Mouse (Mus musculus): ENCODE measurements at regions not wholly inside any gene's neighbourhood (a gene's known extent, or its start where the extent isn't known, plus 50 kb on each side); places are given as distances from the start of the nearest gene placed in this dataset.

DNA sequence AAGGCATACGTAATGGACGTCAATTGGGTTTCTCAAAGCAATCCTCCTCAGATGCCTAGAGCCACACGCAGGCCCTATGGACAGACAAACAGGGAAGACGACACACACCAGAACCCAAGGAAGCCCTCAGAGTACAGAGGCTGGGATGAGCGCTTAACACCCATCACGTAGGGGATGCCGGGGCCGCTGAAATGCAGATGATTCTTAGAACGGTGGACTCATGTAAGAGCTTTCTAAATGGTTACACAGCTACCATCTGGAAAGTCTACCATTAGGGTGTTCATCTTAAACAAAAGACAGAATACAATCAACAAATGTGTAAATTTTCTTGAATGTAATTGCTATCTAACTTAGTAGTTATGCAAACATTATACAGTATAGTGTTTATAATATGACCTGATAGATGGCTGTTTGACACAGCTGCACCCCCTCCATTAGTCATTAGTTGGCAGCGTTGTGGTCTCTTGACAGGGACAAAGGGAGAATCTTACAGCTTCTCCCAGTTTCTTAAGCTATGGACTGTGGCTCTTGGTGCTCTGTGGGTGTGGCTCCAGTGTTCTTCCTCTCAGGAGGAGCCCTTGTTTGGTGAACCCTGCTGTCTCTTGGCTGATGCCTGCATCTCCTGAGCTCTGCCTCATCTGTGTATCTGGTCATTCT lies 259.4 kb upstream of the Runx1 start:
- Histone ChIP-seq H3K9ac (replicated peaks; ENCODE audit: low read length) (no peak overlapping the region), H3K4me2 (ENCODE audit: low read depth, low read length) (no peak overlapping the region), H3K4me1 (ENCODE audit: control insufficient read depth, insufficient read depth, low read length) (no peaks in the 10 kb centered on the region), H3K36me3 (replicated peaks; ENCODE audit: control insufficient read depth, insufficient read depth, low read depth, low read length) (no peaks in the 10 kb centered on the region), H3K4me3 (ENCODE audit: low read depth, low read length) (no peak overlapping the region), H3K27me3 (ENCODE audit: control insufficient read depth, insufficient read depth, low read length) (no peaks in the 10 kb centered on the region), H3K27ac (replicated peaks; ENCODE audit: low read depth, low read length) (no peak overlapping the region), H3K9me3 (replicated peaks; ENCODE audit: control insufficient read depth, low read length) (no peaks in the 10 kb centered on the region)
- 93% methylated on average over 10 of the region's 10 CpGs for WGBS
- no peak for DNase-seq (ENCODE audit: low spot score)
- ATAC-seq (replicated peaks; ENCODE audit: insufficient number of reproducible peaks, low FRiP score, low TSS enrichment, low read depth): no peak

DNA sequence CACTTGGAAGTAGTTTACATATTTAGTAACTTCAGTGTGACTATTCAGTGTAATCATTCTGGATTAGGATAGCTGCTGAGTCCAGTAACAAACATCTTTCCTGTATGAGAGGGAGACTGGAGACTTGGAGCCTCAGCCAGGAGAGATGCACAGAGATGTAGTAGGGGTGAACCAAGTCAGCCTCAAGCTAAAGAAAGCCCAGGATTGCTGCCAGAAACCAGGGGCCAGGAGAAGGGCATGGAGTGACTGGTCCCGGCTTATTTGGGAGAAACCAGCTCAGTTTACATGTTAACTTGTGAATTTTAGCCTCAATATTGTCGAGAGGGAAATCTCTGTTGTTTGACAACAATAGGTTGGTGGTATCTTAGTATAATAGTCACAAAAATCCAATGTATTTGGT lies 257.8 kb upstream of the Runx1 start:
- no peak overlapping the region for H3K4me3 ChIP-seq (ENCODE audit: low read depth, low read length)
- no peaks in the 10 kb centered on the region for H3K27me3 ChIP-seq (ENCODE audit: control insufficient read depth, insufficient read depth, low read length)
- H3K36me3 ChIP-seq (replicated peaks; ENCODE audit: control insufficient read depth, insufficient read depth, low read depth, low read length): no peaks in the 10 kb centered on the region
- 56% methylated on average over 2 of the region's 2 CpGs for WGBS
- ATAC-seq (replicated peaks; ENCODE audit: insufficient number of reproducible peaks, low FRiP score, low TSS enrichment, low read depth) (no peak), DNase-seq (ENCODE audit: low spot score) (no peak)
- H3K4me1 ChIP-seq (ENCODE audit: control insufficient read depth, insufficient read depth, low read length): no peaks in the 10 kb centered on the region; the same call in 1 of the 2 replicates
- H3K9me3 ChIP-seq (replicated peaks; ENCODE audit: control insufficient read depth, low read length): no peaks in the 10 kb centered on the region
- H3K9ac ChIP-seq (replicated peaks; ENCODE audit: low read length): no peak overlapping the region
- H3K4me2 ChIP-seq (ENCODE audit: low read depth, low read length): no peak overlapping the region
- no peak overlapping the region for H3K27ac ChIP-seq (replicated peaks; ENCODE audit: low read depth, low read length)

DNA sequence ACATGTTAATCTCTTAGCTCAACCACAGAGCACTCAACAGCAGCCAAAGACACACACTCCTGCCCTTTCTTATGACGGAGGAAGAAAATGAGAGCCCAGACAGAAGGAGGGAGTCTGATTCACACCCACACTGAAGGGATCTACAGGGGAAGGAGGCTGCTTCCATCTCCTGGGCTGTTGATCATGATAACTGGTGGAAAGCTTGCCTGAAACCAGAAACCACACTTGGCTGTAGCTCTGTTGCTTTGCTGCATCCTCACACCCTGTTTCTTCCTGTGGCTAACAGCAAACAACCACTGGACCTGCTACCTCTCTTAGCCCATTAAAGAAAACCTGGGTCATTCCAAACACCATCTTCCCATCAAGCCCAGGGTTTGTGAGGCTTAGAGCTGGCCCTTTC lies 257.2 kb upstream of the Runx1 start:
- Histone ChIP-seq H3K4me3 (ENCODE audit: low read depth, low read length) (no peak overlapping the region), H3K9me3 (replicated peaks; ENCODE audit: control insufficient read depth, low read length) (no peaks in the 10 kb centered on the region), H3K9ac (replicated peaks; ENCODE audit: low read length) (no peak overlapping the region), H3K4me2 (ENCODE audit: low read depth, low read length) (no peak overlapping the region), H3K4me1 (ENCODE audit: control insufficient read depth, insufficient read depth, low read length) (no peaks in the 10 kb centered on the region; the same call in 1 of the 2 replicates), H3K27me3 (ENCODE audit: control insufficient read depth, insufficient read depth, low read length) (no peaks in the 10 kb centered on the region), H3K36me3 (replicated peaks; ENCODE audit: control insufficient read depth, insufficient read depth, low read depth, low read length) (no peaks in the 10 kb centered on the region), H3K27ac (replicated peaks; ENCODE audit: low read depth, low read length) (no peak overlapping the region)
- DNase-seq (ENCODE audit: low spot score): no peak
- ATAC-seq (replicated peaks; ENCODE audit: insufficient number of reproducible peaks, low FRiP score, low TSS enrichment, low read depth): no peak
- 83% methylated on average over 1 of the region's 1 CpGs for WGBS

DNA sequence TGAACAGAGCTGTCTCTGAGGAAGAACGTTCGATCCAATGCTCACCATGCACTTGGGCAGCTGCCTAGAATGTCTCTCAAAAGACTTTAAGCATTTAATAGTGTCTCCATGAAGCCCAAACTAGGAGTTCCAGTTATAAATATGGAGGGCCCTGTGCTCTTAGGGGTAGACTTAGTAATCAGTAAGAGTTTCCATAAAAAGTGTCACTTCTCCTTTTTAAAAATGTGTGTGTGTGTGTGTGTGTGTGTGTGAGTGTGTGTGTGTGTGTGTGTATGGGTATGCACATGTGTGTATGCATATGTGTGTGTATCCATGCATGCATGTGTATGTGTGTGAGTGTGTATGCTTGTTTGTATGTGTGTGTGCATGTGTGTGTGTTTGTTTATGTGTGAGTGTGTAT lies 255.6 kb upstream of the Runx1 start:
- Histone ChIP-seq H3K27ac (replicated peaks; ENCODE audit: low read depth, low read length) (no peak overlapping the region), H3K27me3 (ENCODE audit: control insufficient read depth, insufficient read depth, low read length) (no peaks in the 10 kb centered on the region), H3K9ac (replicated peaks; ENCODE audit: low read length) (no peak overlapping the region), H3K4me2 (ENCODE audit: low read depth, low read length) (no peak overlapping the region), H3K36me3 (replicated peaks; ENCODE audit: control insufficient read depth, insufficient read depth, low read depth, low read length) (no peaks in the 10 kb centered on the region), H3K4me1 (ENCODE audit: control insufficient read depth, insufficient read depth, low read length) (no peaks in the 10 kb centered on the region; the same call in 1 of the 2 replicates), H3K9me3 (replicated peaks; ENCODE audit: control insufficient read depth, low read length) (no peaks in the 10 kb centered on the region), H3K4me3 (ENCODE audit: low read depth, low read length) (no peak overlapping the region)
- no peak for ATAC-seq (replicated peaks; ENCODE audit: insufficient number of reproducible peaks, low FRiP score, low TSS enrichment, low read depth)
- 93% methylated on average over 2 of the region's 2 CpGs for WGBS
- no peak for DNase-seq (ENCODE audit: low spot score)

DNA sequence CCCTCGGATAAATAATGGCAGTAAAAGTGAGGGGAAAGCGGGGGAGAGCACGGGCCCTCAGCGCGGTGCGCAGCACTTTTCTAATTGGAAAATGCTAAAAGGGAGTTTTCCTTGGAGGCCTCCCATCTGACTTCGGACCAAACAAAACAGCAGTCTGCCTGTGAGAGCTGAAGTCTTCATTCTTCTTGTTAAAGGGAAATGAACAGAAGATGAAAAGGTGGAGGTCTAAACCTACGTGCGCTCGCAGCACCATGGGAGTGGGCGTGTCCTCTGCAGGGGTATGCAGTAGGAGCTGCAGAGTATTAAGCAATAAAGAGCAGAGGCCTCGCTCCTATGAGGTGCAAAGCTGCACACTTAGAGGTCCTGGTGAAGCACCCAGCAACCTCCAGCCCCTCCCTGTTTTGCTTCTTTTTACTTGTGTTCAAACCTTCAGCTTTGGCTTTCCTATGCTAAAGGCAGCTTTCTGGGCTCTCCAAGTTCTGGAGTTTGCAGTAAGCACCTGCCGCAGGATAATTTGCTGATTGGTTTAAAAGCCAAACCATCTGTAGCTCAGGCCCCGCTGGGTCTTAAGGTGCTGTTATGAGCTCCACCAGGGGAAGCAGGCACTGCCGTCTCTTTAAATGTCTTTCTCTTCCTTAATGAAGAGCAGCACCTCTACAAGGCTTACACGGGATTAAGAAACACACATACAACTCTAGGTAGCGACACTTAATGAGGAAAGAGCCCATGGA lies 253.9 kb upstream of the Runx1 start:
- H3K27me3 ChIP-seq (ENCODE audit: control insufficient read depth, insufficient read depth, low read length): no peaks in the 10 kb centered on the region
- no peak overlapping the region for H3K27ac ChIP-seq (replicated peaks; ENCODE audit: low read depth, low read length)

DNA sequence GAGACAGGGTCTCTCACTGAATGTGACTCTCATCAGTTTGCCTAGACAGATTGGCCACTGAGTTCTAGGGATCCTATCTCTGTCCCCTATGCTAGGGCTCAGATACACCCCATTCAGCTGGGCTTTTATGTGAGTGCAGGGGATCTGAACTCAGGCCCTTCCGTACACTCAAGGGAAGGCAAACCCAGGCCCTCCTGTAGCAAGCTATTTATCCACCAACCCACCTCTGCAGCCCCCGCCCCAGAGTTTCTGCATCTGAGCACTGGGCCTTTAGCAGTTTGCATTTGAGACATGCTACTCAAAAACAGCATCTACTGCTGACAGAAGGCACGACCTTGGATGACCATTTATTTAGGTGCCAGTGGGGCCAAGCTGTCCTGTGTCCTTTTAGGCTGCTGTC lies 253.0 kb upstream of the Runx1 start:
- no peak for ATAC-seq (replicated peaks; ENCODE audit: insufficient number of reproducible peaks, low FRiP score, low TSS enrichment, low read depth)
- 68% methylated on average over 3 of the region's 3 CpGs for WGBS
- no peaks in the 10 kb centered on the region for H3K9me3 ChIP-seq (replicated peaks; ENCODE audit: control insufficient read depth, low read length)
- no peak overlapping the region for H3K4me3 ChIP-seq (ENCODE audit: low read depth, low read length)
- H3K4me1 ChIP-seq (ENCODE audit: control insufficient read depth, insufficient read depth, low read length): no peaks in the 10 kb centered on the region; the same call in 1 of the 2 replicates
- H3K36me3 ChIP-seq (replicated peaks; ENCODE audit: control insufficient read depth, insufficient read depth, low read depth, low read length): no peaks in the 10 kb centered on the region
- H3K9ac ChIP-seq (replicated peaks; ENCODE audit: low read length): peak overlapping the region; percentile 29; the same call in 1 of the 2 replicates
- DNase-seq (ENCODE audit: low spot score): no peak
- no peaks in the 10 kb centered on the region for H3K27me3 ChIP-seq (ENCODE audit: control insufficient read depth, insufficient read depth, low read length)
- H3K27ac ChIP-seq (replicated peaks; ENCODE audit: low read depth, low read length): no peak overlapping the region
- H3K4me2 ChIP-seq (ENCODE audit: low read depth, low read length): no peak overlapping the region

More for the DNA sequence above, 253.9 kb upstream of the Runx1 start:
- H3K4me1 ChIP-seq (ENCODE audit: control insufficient read depth, insufficient read depth, low read length): no peaks in the 10 kb centered on the region; the same call in 1 of the 2 replicates
- no peaks in the 10 kb centered on the region for H3K9me3 ChIP-seq (replicated peaks; ENCODE audit: control insufficient read depth, low read length)
- ATAC-seq (replicated peaks; ENCODE audit: insufficient number of reproducible peaks, low FRiP score, low TSS enrichment, low read depth): no peak
- 33% methylated on average over 17 of the region's 17 CpGs for WGBS
- H3K4me2 ChIP-seq (ENCODE audit: low read depth, low read length): no peak overlapping the region
- H3K4me3 ChIP-seq (ENCODE audit: low read depth, low read length): no peak overlapping the region
- peak; percentile 53 for DNase-seq (ENCODE audit: low spot score)
- no peaks in the 10 kb centered on the region for H3K36me3 ChIP-seq (replicated peaks; ENCODE audit: control insufficient read depth, insufficient read depth, low read depth, low read length)
- H3K9ac ChIP-seq (replicated peaks; ENCODE audit: low read length): no peak overlapping the region

DNA sequence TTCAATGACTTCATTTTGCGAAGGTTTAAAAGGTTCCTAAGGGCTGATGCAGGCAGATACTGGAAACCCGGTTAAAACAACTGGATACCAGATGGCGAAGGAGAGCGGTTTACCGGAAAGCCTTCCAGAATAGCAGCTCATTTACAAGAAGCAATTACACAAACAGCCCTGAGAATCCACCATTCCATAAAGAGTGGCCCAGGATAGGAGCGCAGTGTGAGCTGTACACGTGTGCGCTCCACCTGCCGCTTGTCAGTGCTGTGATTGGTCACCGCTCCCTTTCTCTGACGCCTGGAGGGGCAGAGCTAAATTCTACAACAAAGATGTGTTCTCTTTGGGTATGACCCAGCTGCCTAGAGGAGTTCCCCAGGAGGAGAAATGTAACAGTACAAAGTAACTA lies 249.5 kb upstream of the Runx1 start:
- H3K4me3 ChIP-seq (ENCODE audit: low read depth, low read length): no peak overlapping the region
- no peak overlapping the region for H3K4me2 ChIP-seq (ENCODE audit: low read depth, low read length)
- H3K27me3 ChIP-seq (ENCODE audit: control insufficient read depth, insufficient read depth, low read length): no peaks in the 10 kb centered on the region
- H3K9ac ChIP-seq (replicated peaks; ENCODE audit: low read length): no peak overlapping the region
- 69% methylated on average over 11 of the region's 11 CpGs for WGBS
- no peaks in the 10 kb centered on the region for H3K9me3 ChIP-seq (replicated peaks; ENCODE audit: control insufficient read depth, low read length)
- H3K36me3 ChIP-seq (replicated peaks; ENCODE audit: control insufficient read depth, insufficient read depth, low read depth, low read length): no peaks in the 10 kb centered on the region
- H3K27ac ChIP-seq (replicated peaks; ENCODE audit: low read depth, low read length): no peak overlapping the region
- H3K4me1 ChIP-seq (ENCODE audit: control insufficient read depth, insufficient read depth, low read length): no peaks in the 10 kb centered on the region; the same call in 1 of the 2 replicates
- DNase-seq (ENCODE audit: low spot score) (peak; percentile 23), ATAC-seq (replicated peaks; ENCODE audit: insufficient number of reproducible peaks, low FRiP score, low TSS enrichment, low read depth) (no peak)

DNA sequence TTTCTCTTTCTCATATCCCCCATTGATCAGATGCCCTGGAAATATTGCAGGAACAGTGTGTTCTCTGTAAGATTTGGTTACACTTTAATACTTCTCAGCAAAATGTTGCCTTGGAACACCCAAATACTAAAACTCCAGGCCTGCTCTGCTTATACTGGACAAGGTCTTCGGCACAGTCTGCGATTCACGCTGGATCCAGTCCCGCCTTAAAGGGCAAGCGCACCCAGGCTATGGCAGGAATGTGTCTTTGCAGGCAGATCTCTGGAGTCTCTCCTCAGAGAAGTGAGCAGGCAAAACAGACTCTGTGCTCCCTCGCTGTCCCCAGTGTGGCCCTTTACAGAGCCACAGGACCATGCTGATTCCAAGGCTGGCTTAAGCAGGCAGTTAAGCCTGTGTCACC lies 246.2 kb upstream of the Runx1 start:
- DNase-seq (ENCODE audit: low spot score): peak; percentile 48
- Histone ChIP-seq H3K27ac (replicated peaks; ENCODE audit: low read depth, low read length) (no peak overlapping the region), H3K4me1 (ENCODE audit: control insufficient read depth, insufficient read depth, low read length) (no peaks in the 10 kb centered on the region), H3K9ac (replicated peaks; ENCODE audit: low read length) (no peak overlapping the region), H3K36me3 (replicated peaks; ENCODE audit: control insufficient read depth, insufficient read depth, low read depth, low read length) (no peaks in the 10 kb centered on the region), H3K4me2 (ENCODE audit: low read depth, low read length) (no peak overlapping the region), H3K9me3 (replicated peaks; ENCODE audit: control insufficient read depth, low read length) (no peaks in the 10 kb centered on the region), H3K27me3 (ENCODE audit: control insufficient read depth, insufficient read depth, low read length) (no peaks in the 10 kb centered on the region), H3K4me3 (ENCODE audit: low read depth, low read length) (no peak overlapping the region)
- WGBS: 51% methylated on average over 6 of the region's 6 CpGs
- ATAC-seq (replicated peaks; ENCODE audit: insufficient number of reproducible peaks, low FRiP score, low TSS enrichment, low read depth): 0 out of 2 replicates have a peak, but pooled peaks have one; percentile 51
